Mouse (Mus musculus) neutrophil, adult 59 days (primary cell): ENCODE results near the gene Kcnab1. TPM values are rescaled to one million over a fixed set of nuclear protein-coding genes. Genes with fewer than 3 reads are reported as not detected.

Source experiments
- total RNA-seq, 2 experiments: library from RNA; stranded (reverse); gene quantifications; 1 replicate in 1 of 2; 2 replicates in 1 of 2; pipeline ENCODE4 v1.2.4; 2023

Kcnab1 gene
- total RNA-seq, result not detected

DNA sequence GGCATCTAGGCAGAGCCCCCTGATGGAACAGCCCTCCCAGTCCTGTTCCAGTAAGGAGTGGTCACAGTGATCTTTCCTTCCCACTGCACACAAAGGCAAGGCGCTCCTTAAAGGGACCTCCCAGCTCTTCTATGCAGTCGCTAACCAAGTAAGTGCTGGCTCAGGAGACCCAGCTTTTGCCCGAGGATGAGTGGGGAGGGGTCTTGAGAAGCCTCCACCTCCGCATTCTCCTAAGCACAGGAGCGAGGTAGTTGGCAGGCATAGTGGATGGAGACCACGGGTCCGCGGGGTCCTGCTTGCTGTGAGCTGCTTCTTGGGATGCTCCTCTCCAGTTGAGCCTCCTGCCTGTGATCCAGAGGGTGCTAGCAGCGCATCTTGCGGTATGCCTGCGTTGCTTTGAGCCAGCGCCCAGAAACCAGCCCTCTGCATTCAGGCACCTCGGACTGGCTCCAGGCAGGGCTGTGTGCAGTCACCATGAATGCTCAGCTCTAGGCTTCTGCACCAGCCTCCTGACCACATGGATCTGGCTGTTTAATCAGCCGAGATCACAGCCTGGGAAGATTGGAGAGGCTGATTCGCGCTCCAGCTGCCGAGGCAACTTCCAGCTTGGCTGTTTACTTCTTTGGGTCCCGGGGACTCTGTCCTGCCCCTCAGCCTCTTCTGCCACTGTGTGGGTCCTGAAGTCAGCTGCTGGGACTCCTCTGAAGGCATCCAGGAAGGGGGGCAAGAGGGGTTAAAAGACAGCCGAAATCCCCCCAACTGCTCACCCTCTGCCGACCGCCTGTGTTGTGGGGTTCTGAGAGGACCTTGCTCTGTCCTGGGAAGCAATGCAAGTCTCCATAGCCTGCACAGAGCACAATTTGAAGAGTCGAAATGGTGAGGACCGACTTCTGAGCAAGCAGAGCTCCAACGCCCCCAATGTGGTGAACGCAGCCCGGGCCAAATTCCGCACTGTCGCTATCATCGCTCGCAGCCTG lies at the start of gene Kcnab1:
Kcnab1 (plus strand) TSS at position 440 of the 977 bp plus-strand sequence.

GRCm38 (mm10) chr3:65392421-65392817 lies 283.2 kb downstream of the Kcnab1 start, which contains the start of gene Ssr3:
Gene Ssr3 (minus strand): TSS chr3:65392623.

